Mouse (Mus musculus) stomach, embryonic 16.5 days (tissue): Measurements from ENCODE around the gene Rnf7. TPM values are rescaled to one million over a fixed set of nuclear protein-coding genes. Genes with fewer than 3 reads are reported as not detected.
A peak's percentile ranks its signal among the peaks of the same experiment; 100 is the strongest.

Experiments used
- ATAC-seq: fragments of 200-750 bp; cut with Nextera tagmentation; 2 replicates; pipeline ENCODE4 v1.8.0; 2017; ENCODE audit warnings: moderate number of reproducible peaks, moderate TSS enrichment; ENCODE audit not compliant: insufficient read depth, low FRiP score
- H3K27ac ChIP-seq: fragments of 300-500 bp; sonication (generic); 2 replicates; pipeline ENCODE4 v1.5.1; 2014; ENCODE audit warnings: low read length
- H3K27me3 ChIP-seq: fragments of 300-500 bp; sonication (generic); 2 replicates; pipeline ENCODE4 v1.6.1; 2014; ENCODE audit warnings: low read length, control low read depth, mixed read lengths; ENCODE audit not compliant: control insufficient read depth, insufficient read depth
- H3K36me3 ChIP-seq: fragments of 300-500 bp; sonication (generic); 2 replicates; pipeline ENCODE4 v1.6.1; 2014; ENCODE audit warnings: low read length; ENCODE audit not compliant: control insufficient read depth, insufficient read depth
- H3K4me1 ChIP-seq: fragments of 300-500 bp; sonication (generic); 2 replicates; pipeline ENCODE4 v1.6.1; 2014; ENCODE audit warnings: low read length, control low read depth, mixed read lengths; ENCODE audit not compliant: control insufficient read depth, insufficient read depth
- H3K4me2 ChIP-seq: fragments of 300-500 bp; sonication (generic); 2 replicates; pipeline ENCODE4 v1.6.1; 2014; ENCODE audit warnings: low read depth, low read length, mixed read lengths
- H3K4me3 ChIP-seq: fragments of 300-500 bp; sonication (generic); replicated peaks from 2 replicates; pipeline ENCODE4 v1.5.1; 2014; ENCODE audit warnings: mild to moderate bottlenecking, low read length
- H3K9ac ChIP-seq: fragments of 300-500 bp; sonication (generic); 2 replicates; pipeline ENCODE4 v1.6.1; 2014; ENCODE audit warnings: low read length
- H3K9me3 ChIP-seq: fragments of 300-500 bp; sonication (generic); replicated peaks from 2 replicates; pipeline ENCODE4 v1.6.1; 2016; ENCODE audit warnings: low read length, control low read depth; ENCODE audit not compliant: control insufficient read depth
- WGBS: fragments of 180-500 bp; shearing (Covaris S2); extraction: QIAGEN DNeasy Blood & Tissue Kit; methylation state at CpG from one replicate; pipeline ENCODE4 v1.1.7; 2014; 5-methylcytosine and 5-hydroxymethylcytosine counted together
- polyA plus RNA-seq: library from polyadenylated mRNA; unstranded; fragments of >200 nt; fragmentation: Nextera tagmentation; extraction: Ambion mirVana; gene quantifications from 2 replicates; pipeline ENCODE4 v1.2.1, GENCODE M21; 2015

Rnf7 gene
- polyA plus RNA-seq, 1 experiment from 2014 or later = 180 TPM

DNA sequence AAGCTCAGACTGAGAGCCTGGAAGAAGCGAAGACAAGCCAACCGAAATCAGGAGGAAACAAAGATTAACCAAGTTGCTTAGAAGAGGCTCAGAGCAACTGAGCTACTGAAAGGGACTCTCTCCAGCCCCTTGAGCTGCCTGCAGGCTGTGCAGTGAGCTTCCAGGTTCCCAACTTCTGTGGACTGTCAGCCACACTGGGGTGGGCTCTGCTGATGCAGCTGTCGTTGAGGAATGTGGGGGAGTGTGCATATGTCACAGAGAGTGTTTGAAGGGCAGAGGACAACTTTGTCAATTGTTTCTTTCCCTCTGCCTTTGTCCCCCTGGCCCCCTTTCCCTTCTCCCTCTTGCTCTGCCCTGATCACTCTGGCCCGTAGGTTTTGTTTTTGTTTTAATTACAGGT is 25.5 kb downstream of the Rnf7 start:
- Histone ChIP-seq H3K9ac (no peak overlapping the region), H3K4me1 (no peaks in the 10 kb centered on the region), H3K9me3 (no peaks in the 10 kb centered on the region), H3K27ac (no peak overlapping the region), H3K27me3 (no peaks in the 10 kb centered on the region), H3K36me3 (no peaks in the 10 kb centered on the region), H3K4me3 (no peak overlapping the region), H3K4me2 (no peak overlapping the region)
- no peak for ATAC-seq
- 70% methylated on average over 4 of the region's 4 CpGs for WGBS

DNA sequence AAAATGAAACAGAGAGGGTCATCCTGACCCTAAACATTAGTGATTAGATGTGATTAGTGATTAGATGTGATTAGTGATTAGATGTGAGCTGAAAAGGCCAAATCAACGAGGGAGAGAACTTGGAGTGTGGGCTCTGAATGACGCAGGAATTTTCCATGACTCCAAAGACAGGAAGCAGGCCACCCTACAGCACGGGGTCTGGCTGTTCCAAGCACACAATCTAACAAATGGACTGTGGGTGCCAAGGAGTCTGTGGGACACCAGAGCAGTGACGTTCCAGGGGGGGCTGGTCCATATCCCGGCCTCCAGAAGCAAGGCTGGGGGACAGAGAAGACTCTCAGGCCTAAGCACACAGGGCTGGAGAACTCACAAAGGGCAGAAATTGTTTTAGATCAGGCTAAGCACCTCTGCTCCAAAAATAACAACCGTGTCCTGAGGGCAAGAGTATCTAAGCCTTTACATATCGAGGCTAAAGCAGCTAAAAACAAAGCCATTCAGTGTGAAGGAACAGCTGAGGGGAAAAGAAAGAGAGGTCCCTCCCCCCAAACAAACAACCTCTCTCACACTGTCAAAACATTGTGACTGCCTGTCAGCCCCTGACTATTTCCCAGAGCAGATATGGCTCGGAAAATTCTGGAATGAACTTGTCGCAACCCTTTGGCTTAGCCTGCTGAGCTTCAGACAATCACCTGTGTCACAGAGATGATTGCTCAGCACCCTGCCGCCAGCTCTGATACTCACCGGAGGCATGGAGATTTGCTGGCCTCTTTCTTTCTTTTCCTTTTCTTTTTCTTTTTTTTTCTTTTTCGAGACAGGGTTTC is 27.4 kb downstream of the Rnf7 start:
- Histone ChIP-seq H3K4me1 (no peaks in the 10 kb centered on the region), H3K9ac (no peak overlapping the region), H3K4me3 (no peak overlapping the region), H3K9me3 (no peaks in the 10 kb centered on the region), H3K4me2 (no peak overlapping the region), H3K27me3 (no peaks in the 10 kb centered on the region), H3K36me3 (no peaks in the 10 kb centered on the region), H3K27ac (no peak overlapping the region)
- peak; percentile 70; the same call in 1 of the 2 replicates for ATAC-seq
- 47% methylated on average over 12 of the region's 12 CpGs for WGBS

- Histone ChIP-seq H3K27ac (no peak overlapping the region), H3K4me2 (no peak overlapping the region), H3K27me3 (no peaks in the 10 kb centered on the region), H3K36me3 (no peaks in the 10 kb centered on the region), H3K4me3 (no peak overlapping the region), H3K4me1 (no peaks in the 10 kb centered on the region), H3K9me3 (no peaks in the 10 kb centered on the region), H3K9ac (no peak overlapping the region)
- WGBS = 80% methylated on average over 9 of the region's 9 CpGs
- ATAC-seq = no peak
Measured at GRCm38 (mm10) chr9:96449514-96449913, 29.0 kb downstream of the Rnf7 start.

DNA sequence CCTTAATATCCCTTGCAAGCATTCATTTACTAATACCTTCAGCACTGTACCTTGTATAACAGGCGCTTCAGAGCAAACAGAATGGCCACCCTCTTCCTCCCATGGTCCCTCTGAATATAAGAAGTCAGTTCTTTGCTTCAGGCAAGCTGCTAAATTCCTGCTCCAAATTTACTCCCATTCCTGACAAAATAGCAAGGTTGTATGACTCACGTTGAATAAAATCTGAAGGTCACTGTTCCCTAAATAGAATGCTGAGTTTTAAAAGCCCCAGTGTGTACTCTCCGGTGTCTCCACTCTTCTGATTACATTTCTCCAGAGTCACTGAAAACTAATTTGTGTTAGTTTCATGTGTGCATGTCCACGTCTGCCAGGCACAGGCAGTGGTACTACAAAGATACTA is 33.1 kb downstream of the Rnf7 start:
- 44% methylated on average over 4 of the region's 4 CpGs for WGBS
- no peak overlapping the region for H3K27ac ChIP-seq
- no peak overlapping the region for H3K4me2 ChIP-seq
- no peak overlapping the region for H3K4me3 ChIP-seq
- no peak overlapping the region for H3K9ac ChIP-seq
- H3K4me1 ChIP-seq = no peaks in the 10 kb centered on the region
- no peaks in the 10 kb centered on the region for H3K27me3 ChIP-seq
- no peak for ATAC-seq
- no peaks in the 10 kb centered on the region for H3K9me3 ChIP-seq
- H3K36me3 ChIP-seq = no peaks in the 10 kb centered on the region

DNA sequence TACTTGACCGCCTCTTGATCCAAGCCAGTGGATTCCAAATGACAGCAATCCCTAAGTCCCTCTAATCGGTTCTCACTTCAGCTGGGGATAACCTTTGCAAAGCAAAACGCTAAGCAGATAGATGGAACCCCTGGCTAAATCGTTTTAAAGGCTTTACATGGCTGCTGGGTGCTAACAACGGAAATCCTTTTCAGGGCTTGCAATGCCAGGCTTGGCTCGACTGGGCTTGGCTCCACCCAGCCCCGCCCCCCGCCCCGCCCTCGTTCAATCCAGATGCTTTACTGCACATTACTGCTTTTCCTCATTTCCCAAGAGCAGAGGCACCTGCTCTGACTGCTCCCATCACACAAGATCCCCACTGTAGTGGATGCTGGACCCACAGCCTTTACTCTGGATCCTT is 36.4 kb downstream of the Rnf7 start:
- H3K9ac ChIP-seq = no peak overlapping the region
- WGBS = 25% methylated on average over 10 of the region's 10 CpGs
- no peak overlapping the region for H3K27ac ChIP-seq
- H3K4me1 ChIP-seq = peaks cover 15% of the 10 kb centered on the region
- no peaks in the 10 kb centered on the region for H3K36me3 ChIP-seq
- H3K9me3 ChIP-seq = no peaks in the 10 kb centered on the region
- ATAC-seq = no peak
- no peak overlapping the region for H3K4me3 ChIP-seq
- no peak overlapping the region for H3K4me2 ChIP-seq
- no peaks in the 10 kb centered on the region for H3K27me3 ChIP-seq

DNA sequence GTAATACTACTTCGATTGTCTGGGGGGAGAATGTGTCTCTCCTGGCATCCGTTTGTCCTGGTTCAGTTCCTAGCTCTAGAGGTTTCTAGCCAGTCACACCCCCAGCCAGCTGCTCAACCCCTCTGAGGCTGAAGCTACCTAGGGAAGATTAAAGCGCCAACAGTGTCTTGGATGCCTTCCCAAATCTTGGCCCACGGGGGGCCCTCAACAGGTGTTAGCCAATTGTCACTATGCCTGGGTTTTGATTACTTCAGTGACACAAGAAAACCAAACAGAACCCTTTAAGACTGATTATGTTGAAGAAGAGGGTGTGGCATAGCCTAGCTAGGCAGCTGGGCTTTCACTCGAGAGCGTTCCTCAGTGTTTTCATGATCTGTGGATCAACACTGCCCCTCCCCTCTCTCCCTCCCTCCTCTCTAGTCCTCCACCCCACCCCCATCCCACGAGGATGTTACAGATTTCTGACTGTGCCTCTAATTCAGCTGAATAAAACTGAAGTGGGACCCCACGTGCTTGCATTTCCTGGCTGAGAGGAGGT is 40.1 kb downstream of the Rnf7 start:
- Histone ChIP-seq H3K4me2 (peak overlapping the region; percentile 90), H3K27me3 (no peaks in the 10 kb centered on the region), H3K4me3 (peak overlapping the region; percentile 57), H3K27ac (peak overlapping the region; percentile 83), H3K36me3 (no peaks in the 10 kb centered on the region), H3K9ac (peak overlapping the region; percentile 80), H3K9me3 (no peaks in the 10 kb centered on the region), H3K4me1 (peaks cover 19% of the 10 kb centered on the region)
- WGBS = 1% methylated on average over 8 of the region's 8 CpGs
- peak; percentile 55 for ATAC-seq

DNA sequence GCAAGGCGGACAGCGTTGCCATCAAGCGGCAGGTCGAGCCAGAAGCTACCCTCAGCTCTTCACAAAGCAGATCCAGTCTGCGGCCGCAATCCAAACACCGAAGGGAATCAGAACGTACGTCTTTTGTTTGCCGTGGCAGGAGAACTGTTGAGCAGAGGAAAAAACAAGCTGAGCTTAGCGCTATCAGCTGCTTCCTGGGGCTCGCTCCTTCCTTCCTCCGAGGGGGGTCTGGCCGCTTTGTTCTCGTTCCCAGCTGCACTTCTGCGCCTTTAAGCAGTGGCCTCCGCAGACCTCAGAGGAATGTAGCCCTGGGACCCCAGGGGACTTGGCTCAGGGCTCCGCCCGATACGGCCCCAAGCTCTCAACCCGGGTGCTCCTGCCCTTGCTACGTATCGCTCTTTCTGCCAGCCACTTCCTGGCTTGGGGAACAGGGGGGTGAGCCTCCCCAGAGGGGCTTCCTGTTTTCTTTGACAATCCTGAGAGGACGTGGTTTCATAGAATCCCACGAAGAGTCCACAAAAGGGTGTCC is 40.6 kb downstream of the Rnf7 start:
- Histone ChIP-seq H3K4me3 (peak overlapping the region; percentile 57), H3K27ac (peak overlapping the region; percentile 83), H3K36me3 (no peaks in the 10 kb centered on the region), H3K4me2 (peak overlapping the region; percentile 90), H3K4me1 (peaks cover 19% of the 10 kb centered on the region), H3K9me3 (no peaks in the 10 kb centered on the region), H3K9ac (peak overlapping the region; percentile 80), H3K27me3 (no peaks in the 10 kb centered on the region)
- WGBS = under 1% methylated on average over 25 of the region's 25 CpGs
- peak; percentile 71 for ATAC-seq

GRCm38 (mm10) chr9:96436901-96437804 is 41.3 kb downstream of the Rnf7 start:
- ATAC-seq = 0 out of 2 replicates have a peak, but pooled peaks have one; percentile 6
- 16% methylated on average over 28 of the region's 28 CpGs for WGBS

More at GRCm38 (mm10) chr9:96436901-96437804, 41.3 kb downstream of the Rnf7 start:
- Histone ChIP-seq H3K36me3 (no peaks in the 10 kb centered on the region), H3K9ac (peak overlapping the region; percentile 80), H3K4me3 (peak overlapping the region; percentile 57), H3K27ac (peak overlapping the region; percentile 83), H3K4me1 (peaks cover 19% of the 10 kb centered on the region), H3K27me3 (no peaks in the 10 kb centered on the region), H3K9me3 (no peaks in the 10 kb centered on the region), H3K4me2 (peak overlapping the region; percentile 90)
